Mouse (Mus musculus): ENCODE results near the gene Dpf1.

GRCm38 (mm10) chr7:29306619-29307018 lies 2.9 kb downstream of the Dpf1 start:
- no peak for TF ChIP-seq GATA1 (IDR thresholded peaks at IDR 0.05; ENCODE audit: borderline replicate concordance, low read length)
- TF ChIP-seq FLI1 (IDR thresholded peaks at IDR 0.05; ENCODE audit: low read length) = no peak

Data from megakaryocyte, embryonic 14.5 days (primary cell).